Mouse (Mus musculus) lung, embryonic 14.5 days (tissue): ENCODE data around the gene Bcl7a. TPM values are rescaled to one million over a fixed set of nuclear protein-coding genes. Genes with fewer than 3 reads are reported as not detected.
A peak's percentile ranks its signal among the peaks of the same experiment; 100 is the strongest.

Experiments used
- ATAC-seq: fragments of 200-750 bp; cut with Nextera tagmentation; 2 replicates; pipeline ENCODE4 v1.8.0; 2017; ENCODE audit warnings: mild to moderate bottlenecking, moderate TSS enrichment, moderate library complexity; ENCODE audit not compliant: insufficient read depth
- DNase-seq: peaks from one replicate; pipeline ENCODE4 v3.0.0-alpha.2; 2015
- H3K27ac ChIP-seq: fragments of 300-500 bp; sonication (generic); 2 replicates; pipeline ENCODE4 v1.5.1; 2014; ENCODE audit warnings: low read depth, mild to moderate bottlenecking, moderate library complexity
- H3K27me3 ChIP-seq: fragments of 300-500 bp; sonication (generic); 2 replicates; pipeline ENCODE4 v1.6.1; 2014; ENCODE audit warnings: low read length, control low read depth; ENCODE audit not compliant: insufficient read depth
- H3K36me3 ChIP-seq: fragments of 300-500 bp; sonication (generic); 2 replicates; pipeline ENCODE4 v1.6.1; 2014; ENCODE audit warnings: control low read depth; ENCODE audit not compliant: insufficient read depth
- H3K4me1 ChIP-seq: fragments of 300-500 bp; sonication (generic); 2 replicates; pipeline ENCODE4 v1.6.1; 2014; ENCODE audit warnings: antibody characterized with exemption, control low read depth; ENCODE audit not compliant: insufficient read depth
- H3K4me2 ChIP-seq: fragments of 300-500 bp; sonication (generic); 2 replicates; pipeline ENCODE4 v1.6.1; 2014; ENCODE audit warnings: mild to moderate bottlenecking
- H3K4me3 ChIP-seq: fragments of 300-500 bp; sonication (generic); 2 replicates; pipeline ENCODE4 v1.5.1; 2014; ENCODE audit warnings: low read depth, low read length
- H3K9ac ChIP-seq: fragments of 300-500 bp; sonication (generic); 2 replicates; pipeline ENCODE4 v1.6.1; 2014
- H3K9me3 ChIP-seq: fragments of 300-500 bp; sonication (generic); 2 replicates; pipeline ENCODE4 v1.6.1; 2016; ENCODE audit warnings: low read depth, low read length, control low read depth
- CTCF ChIP-seq: IDR thresholded peaks from 2 replicates; pipeline ENCODE4 v1.5.1; 2016; ENCODE audit warnings: antibody characterized with exemption, low read depth
- WGBS: fragments of 180-500 bp; shearing (Covaris S2); extraction: QIAGEN DNeasy Blood & Tissue Kit; methylation state at CpG from one replicate; pipeline ENCODE4 v1.1.7; 2014; 5-methylcytosine and 5-hydroxymethylcytosine counted together
- polyA plus RNA-seq: library from polyadenylated mRNA; unstranded; fragments of >200 nt; fragmentation: Nextera tagmentation; extraction: Ambion mirVana; gene quantifications from 2 replicates; pipeline ENCODE4 v1.2.1, GENCODE M21; 2014

The Bcl7a gene
- polyA plus RNA-seq, 1 experiment from 2014 or later = 24.9 TPM

- no peak for DNase-seq
- no peak overlapping the region for H3K9ac ChIP-seq
- no peaks in the 10 kb centered on the region for H3K27me3 ChIP-seq
- no peak for ATAC-seq
- no peaks in the 10 kb centered on the region for H3K36me3 ChIP-seq
- H3K4me1 ChIP-seq = peaks cover 5% of the 10 kb centered on the region; the same call in 1 of the 2 replicates
- no peak overlapping the region for H3K4me3 ChIP-seq
- 50% methylated on average over 11 of the region's 11 CpGs for WGBS
- TF ChIP-seq CTCF = no peak
- no peak overlapping the region for H3K4me2 ChIP-seq
- H3K9me3 ChIP-seq = no peaks in the 10 kb centered on the region
- H3K27ac ChIP-seq = no peak overlapping the region
Observed at GRCm38 (mm10) chr5:123313851-123314380, 29.7 kb upstream of the Bcl7a start.

- Histone ChIP-seq H3K9ac (no peak overlapping the region), H3K27ac (no peak overlapping the region; the same call in 1 of the 2 replicates), H3K4me1 (peaks cover 5% of the 10 kb centered on the region; the same call in 1 of the 2 replicates), H3K36me3 (no peaks in the 10 kb centered on the region), H3K4me2 (no peak overlapping the region), H3K4me3 (no peak overlapping the region), H3K27me3 (no peaks in the 10 kb centered on the region), H3K9me3 (no peaks in the 10 kb centered on the region)
- peak; percentile 65 for DNase-seq
- TF ChIP-seq CTCF = no peak
- 31% methylated on average over 10 of the region's 10 CpGs for WGBS
- ATAC-seq = peak; percentile 41; the same call in 1 of the 2 replicates
Observed at GRCm38 (mm10) chr5:123315219-123315866, 28.3 kb upstream of the Bcl7a start.

GRCm38 (mm10) chr5:123317992-123318391 is 25.6 kb upstream of the Bcl7a start:
- H3K9me3 ChIP-seq = no peaks in the 10 kb centered on the region
- peaks cover 5% of the 10 kb centered on the region; the same call in 1 of the 2 replicates for H3K4me1 ChIP-seq
- ATAC-seq (no peak), DNase-seq (peak; percentile 59)
- peak overlapping the region; percentile 21 for H3K4me3 ChIP-seq
- H3K27me3 ChIP-seq = no peaks in the 10 kb centered on the region
- 5% methylated on average over 6 of the region's 6 CpGs for WGBS
- peak overlapping the region; percentile 52 for H3K4me2 ChIP-seq
- H3K27ac ChIP-seq = no peak overlapping the region
- peak overlapping the region; percentile 35; the same call in 1 of the 2 replicates for H3K9ac ChIP-seq
- H3K36me3 ChIP-seq = no peaks in the 10 kb centered on the region
- no peak for TF ChIP-seq CTCF

- WGBS = 87% methylated on average over 3 of the region's 3 CpGs
- no peaks in the 10 kb centered on the region for H3K27me3 ChIP-seq
- ATAC-seq (no peak), DNase-seq (no peak)
- no peaks in the 10 kb centered on the region for H3K9me3 ChIP-seq
- H3K36me3 ChIP-seq = no peaks in the 10 kb centered on the region
- no peaks in the 10 kb centered on the region; the same call in 1 of the 2 replicates for H3K4me1 ChIP-seq
- H3K9ac ChIP-seq = no peak overlapping the region
- no peak overlapping the region for H3K4me2 ChIP-seq
- H3K4me3 ChIP-seq = no peak overlapping the region
- H3K27ac ChIP-seq = no peak overlapping the region
- peak; percentile 28 for TF ChIP-seq CTCF
Observed at GRCm38 (mm10) chr5:123320136-123320535, 23.5 kb upstream of the Bcl7a start.

GRCm38 (mm10) chr5:123324242-123324641 is 19.4 kb upstream of the Bcl7a start:
- no peaks in the 10 kb centered on the region for H3K9me3 ChIP-seq
- no peak for ATAC-seq
- TF ChIP-seq CTCF = no peak
- no peak overlapping the region for H3K4me3 ChIP-seq
- no peak overlapping the region for H3K9ac ChIP-seq
- no peak for DNase-seq
- H3K4me2 ChIP-seq = no peak overlapping the region
- no peak overlapping the region for H3K27ac ChIP-seq
- H3K36me3 ChIP-seq = no peaks in the 10 kb centered on the region
- H3K4me1 ChIP-seq = 0 out of 2 replicates have a peak, but pooled peaks cover 6% of the 10 kb centered on the region
- 36% methylated on average over 15 of the region's 15 CpGs for WGBS
- H3K27me3 ChIP-seq = no peaks in the 10 kb centered on the region

GRCm38 (mm10) chr5:123326006-123326750 is 17.5 kb upstream of the Bcl7a start:
- H3K4me2 ChIP-seq = no peak overlapping the region
- 59% methylated on average over 15 of the region's 15 CpGs for WGBS
- DNase-seq (peak; percentile 65), ATAC-seq (no peak)
- no peaks in the 10 kb centered on the region for H3K9me3 ChIP-seq
- H3K9ac ChIP-seq = no peak overlapping the region
- H3K4me3 ChIP-seq = no peak overlapping the region
- H3K27ac ChIP-seq = 0 out of 2 replicates have a peak overlapping the region, but pooled peaks have one; percentile 24
- H3K27me3 ChIP-seq = no peaks in the 10 kb centered on the region
- no peaks in the 10 kb centered on the region for H3K36me3 ChIP-seq
- no peak for TF ChIP-seq CTCF
- H3K4me1 ChIP-seq = 0 out of 2 replicates have a peak, but pooled peaks cover 6% of the 10 kb centered on the region

GRCm38 (mm10) chr5:123326751-123327148 is 16.9 kb upstream of the Bcl7a start:
- Histone ChIP-seq H3K4me3 (no peak overlapping the region), H3K27ac (0 out of 2 replicates have a peak overlapping the region, but pooled peaks have one; percentile 24), H3K27me3 (no peaks in the 10 kb centered on the region), H3K4me1 (0 out of 2 replicates have a peak, but pooled peaks cover 6% of the 10 kb centered on the region), H3K36me3 (no peaks in the 10 kb centered on the region), H3K4me2 (no peak overlapping the region), H3K9me3 (no peaks in the 10 kb centered on the region), H3K9ac (no peak overlapping the region)
- DNase-seq = no peak
- ATAC-seq = no peak
- TF ChIP-seq CTCF = no peak
- 69% methylated on average over 9 of the region's 9 CpGs for WGBS
